In genomic region chr3:22075887-22076560, GRCm38 (mm10) we compare ENCODE assay signal across 8 mouse cellular contexts. TPM values are rescaled to one million over a fixed set of nuclear protein-coding genes. Genes with fewer than 3 reads are reported as not detected.
DNase-seq lines count a peak whose midpoint lies in the region; ATAC-seq and TF ChIP-seq lines count a peak whose summit lies in the region.

No protein-coding gene starts in this region.

- no peak for TF ChIP-seq CTCF in spleen, adult 2 months (IDR thresholded peaks at IDR 0.05; ENCODE audit: extremely low read depth, insufficient read depth, insufficient read length, insufficient replicate concordance)

- no peaks in the 10 kb centered on the region for H3K27me3 ChIP-seq in embryonic facial prominence, embryonic 10.5 days (replicated peaks; ENCODE audit: low read depth, poor library complexity, severe bottlenecking)
- H3K27me3 ChIP-seq in limb, embryonic 14.5 days (ENCODE audit: control insufficient read depth, insufficient read depth, low read length) = no peaks in the 10 kb centered on the region
- no peaks in the 10 kb centered on the region for H3K27me3 ChIP-seq in midbrain, embryonic 16.5 days (ENCODE audit: control insufficient read depth, insufficient read depth, low read depth, low read length)
- H3K27me3 ChIP-seq in spleen, adult 2 months (ENCODE audit: control insufficient read depth, insufficient read depth, low read length) = no peaks in the 10 kb centered on the region

- 2% methylated on average over 48 of the region's 70 CpGs for WGBS in embryonic facial prominence, embryonic 10.5 days
- WGBS in limb, embryonic 14.5 days = 2% methylated on average over 42 of the region's 70 CpGs
- under 1% methylated on average over 49 of the region's 70 CpGs for WGBS in midbrain, embryonic 16.5 days
- 2% methylated on average over 36 of the region's 70 CpGs for WGBS in spleen, adult 2 months

- H3K9ac ChIP-seq in limb, embryonic 14.5 days (ENCODE audit: low read depth, low read length, severe bottlenecking) = peak overlapping the region; percentile 86
- H3K9ac ChIP-seq in midbrain, embryonic 16.5 days (ENCODE audit: low read depth, low read length) = peak overlapping the region; percentile 94

- ATAC-seq in limb, embryonic 14.5 days (ENCODE audit: low FRiP score, low read depth) = peak; percentile 86
- ATAC-seq in midbrain, embryonic 16.5 days = peak; percentile 92

- peak; percentile 90 to 91 for DNase-seq in heart, adult 18-20 months
- DNase-seq in heart, adult 11 months = no peak
- peak; percentile 98 for DNase-seq in embryonic facial prominence, embryonic 10.5 days (ENCODE audit: low spot score)
- DNase-seq in heart, adult 8-10 months (ENCODE audit: low spot score) = peak; percentile 72
- DNase-seq in kidney, adult 9 months = peak; percentile 88
- peak; percentile 91 for DNase-seq in limb, embryonic 14.5 days (ENCODE audit: low spot score)
- DNase-seq in spleen, adult 2 months (ENCODE audit: low read depth in 1 of 2, low spot score in 2 of 2) = peak; percentile 87 to 88

- 0 out of 2 replicates have a peak, but pooled peaks have one; percentile 56 for TF ChIP-seq POLR2A in limb, embryonic 14.5 days (IDR thresholded peaks at IDR 0.05; ENCODE audit: borderline replicate concordance, extremely low read depth, insufficient read depth, insufficient read length)
- peak; percentile 53 for TF ChIP-seq POLR2A in spleen, adult 2 months (IDR thresholded peaks at IDR 0.05; ENCODE audit: low read depth, low read length)

- peaks cover 11% of the 10 kb centered on the region for H3K36me3 ChIP-seq in embryonic facial prominence, embryonic 10.5 days (replicated peaks)
- peaks cover 4% of the 10 kb centered on the region for H3K36me3 ChIP-seq in limb, embryonic 14.5 days (ENCODE audit: control insufficient read depth, insufficient read depth, low read length)
- H3K36me3 ChIP-seq in midbrain, embryonic 16.5 days (ENCODE audit: control insufficient read depth, insufficient read depth, low read length) = no peaks in the 10 kb centered on the region
- no peaks in the 10 kb centered on the region for H3K36me3 ChIP-seq in spleen, adult 2 months (ENCODE audit: control insufficient read depth, insufficient read depth, low read length)

- peak overlapping the region; percentile 99 for H3K27ac ChIP-seq in embryonic facial prominence, embryonic 10.5 days (replicated peaks)
- peak overlapping the region; percentile 98 for H3K27ac ChIP-seq in limb, embryonic 14.5 days (replicated peaks; ENCODE audit: low read depth, low read length)
- H3K27ac ChIP-seq in midbrain, embryonic 16.5 days (ENCODE audit: low read length) = peak overlapping the region; percentile 99
- H3K27ac ChIP-seq in spleen, adult 2 months (ENCODE audit: insufficient read depth, low read length) = peak overlapping the region; percentile 87

- H3K9me3 ChIP-seq in embryonic facial prominence, embryonic 10.5 days = no peaks in the 10 kb centered on the region
- no peaks in the 10 kb centered on the region for H3K9me3 ChIP-seq in limb, embryonic 14.5 days (ENCODE audit: control insufficient read depth, low read length)
- H3K9me3 ChIP-seq in midbrain, embryonic 16.5 days (replicated peaks; ENCODE audit: control insufficient read depth, low read length, poor library complexity, severe bottlenecking) = no peaks in the 10 kb centered on the region

- peak overlapping the region; percentile 61 for H3K4me2 ChIP-seq in limb, embryonic 14.5 days (replicated peaks; ENCODE audit: low read depth, low read length, severe bottlenecking)
- peak overlapping the region; percentile 73 for H3K4me2 ChIP-seq in midbrain, embryonic 16.5 days (ENCODE audit: low read length)

- peaks cover 35% of the 10 kb centered on the region for H3K4me1 ChIP-seq in embryonic facial prominence, embryonic 10.5 days
- peaks cover 24% of the 10 kb centered on the region for H3K4me1 ChIP-seq in limb, embryonic 14.5 days (ENCODE audit: control insufficient read depth, insufficient read depth, low read length)
- H3K4me1 ChIP-seq in midbrain, embryonic 16.5 days (ENCODE audit: control insufficient read depth, insufficient read depth, low read length) = peaks cover 27% of the 10 kb centered on the region
- peaks cover 25% of the 10 kb centered on the region; the same call in 1 of the 2 replicates for H3K4me1 ChIP-seq in spleen, adult 2 months (ENCODE audit: control insufficient read depth, insufficient read depth, insufficient read length)

- peak overlapping the region; percentile 89 for H3K4me3 ChIP-seq in embryonic facial prominence, embryonic 10.5 days
- H3K4me3 ChIP-seq in limb, embryonic 14.5 days (replicated peaks; ENCODE audit: low read length) = peak overlapping the region; percentile 88
- peak overlapping the region; percentile 75 for H3K4me3 ChIP-seq in midbrain, embryonic 16.5 days (ENCODE audit: low read depth, low read length)
- peak overlapping the region; percentile 81 for H3K4me3 ChIP-seq in spleen, adult 2 months (ENCODE audit: extremely low read depth, insufficient read depth, insufficient read length)

RNA-seq across cellular contexts. Expression of gene Tbl1xr1, which starts 0.4 kb away (rescaled TPM):
- 10 to 100 TPM; 61.0 to 74.9 TPM for total RNA-seq in heart, adult 18-20 months (2021)
- polyA plus RNA-seq in embryonic facial prominence, embryonic 10.5 days (2016; fragmentation: Nextera tagmentation; extraction: Ambion mirVana) = 23.0 and 25.7 TPM in 2 replicates
- 10 to 100 TPM; 65.0 to 75.4 (median 69.2) TPM for total RNA-seq in heart, adult 8-10 months (2022)
- polyA plus RNA-seq in limb, embryonic 14.5 days (2012; rRNA removed) = 27.8 and 29.5 TPM in 2 replicates
- polyA plus RNA-seq in limb, embryonic 14.5 days (2014; fragmentation: Nextera tagmentation; extraction: Ambion mirVana) = 26.6 and 27.0 TPM in 2 replicates
- 15.1 and 17.4 TPM in 2 replicates for polyA plus RNA-seq in midbrain, embryonic 16.5 days (2015; fragmentation: Nextera tagmentation; extraction: Ambion mirVana)
- 17.8 and 30.6 TPM in 2 replicates for polyA plus RNA-seq in spleen, adult 2 months (2012; rRNA removed)
